Mouse (Mus musculus) heart, adult 11 months (tissue): Measurements from ENCODE around the gene Orai3.
"Not testable (repeated sequence)": the region's sequence is repeated elsewhere in the genome, so short reads cannot be mapped to it uniquely, and the experiment has no call there.

ENCODE experiments used
- DNase-seq: peaks from one replicate; pipeline ENCODE4 v3.0.0; 2022

Gene Orai3

GRCm38 (mm10) chr7:127769651-127770038, at the start of gene Orai3:
Gene Orai3 (plus strand): TSS chr7:127769815.
- peak; percentile 100 for DNase-seq

- no peak for DNase-seq
Measured at GRCm38 (mm10) chr7:127725490-127725889, 44.1 kb upstream of the Orai3 start.

- DNase-seq, result no peak
Measured at GRCm38 (mm10) chr7:127725924-127726323, 43.7 kb upstream of the Orai3 start.

GRCm38 (mm10) chr7:127727898-127728297, 41.7 kb upstream of the Orai3 start:
- no peak for DNase-seq

GRCm38 (mm10) chr7:127730170-127730569, 39.4 kb upstream of the Orai3 start:
- DNase-seq, result no peak

GRCm38 (mm10) chr7:127732066-127732465, 37.5 kb upstream of the Orai3 start, which contains the start of gene Ctf2:
Gene Ctf2 (minus strand): TSS chr7:127732166.
- DNase-seq, result not testable (repeated sequence)

DNA sequence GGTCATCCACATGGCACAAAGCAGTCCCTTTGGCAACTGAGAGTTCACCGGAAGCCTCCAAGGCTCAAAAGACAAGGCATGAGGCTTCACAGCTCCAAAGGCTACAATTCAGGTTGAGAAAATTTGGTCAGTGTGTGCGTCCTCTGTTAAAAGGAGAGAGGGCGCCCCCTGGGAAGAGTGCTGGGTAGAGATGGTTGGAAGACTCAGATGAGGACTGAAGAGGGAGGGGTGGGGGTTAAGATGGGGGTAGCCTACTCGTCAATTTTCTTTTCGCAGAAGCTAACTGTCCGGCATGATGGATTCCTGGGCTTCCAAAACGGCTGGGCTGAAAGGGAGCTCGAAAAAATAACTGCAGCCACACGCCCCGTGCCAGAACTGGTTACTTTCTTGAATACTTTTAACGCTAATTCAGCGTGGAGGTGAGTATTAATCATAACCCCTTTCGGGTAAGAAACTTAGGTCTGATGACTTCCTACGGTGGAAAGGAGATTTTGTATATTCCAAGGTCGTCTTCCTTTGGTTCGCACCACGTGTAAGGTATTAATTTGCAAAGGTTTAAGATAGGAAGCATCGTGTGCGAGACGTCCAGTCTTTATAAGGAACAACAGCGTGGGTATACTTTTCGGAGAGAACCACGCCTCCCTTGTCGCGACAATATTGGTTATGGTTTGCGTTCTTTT, 25.1 kb upstream of the Orai3 start, which contains the start of gene Fbxl19:
TSS of gene Fbxl19 (plus strand) at position 178 of the 680 bp plus-strand sequence.
- peak; percentile 96 for DNase-seq

- DNase-seq, result peak; percentile 100
Measured at GRCm38 (mm10) chr7:127745251-127745651, 24.4 kb upstream of the Orai3 start.

GRCm38 (mm10) chr7:127745652-127746493, 23.7 kb upstream of the Orai3 start:
- peak; percentile 100 for DNase-seq

DNA sequence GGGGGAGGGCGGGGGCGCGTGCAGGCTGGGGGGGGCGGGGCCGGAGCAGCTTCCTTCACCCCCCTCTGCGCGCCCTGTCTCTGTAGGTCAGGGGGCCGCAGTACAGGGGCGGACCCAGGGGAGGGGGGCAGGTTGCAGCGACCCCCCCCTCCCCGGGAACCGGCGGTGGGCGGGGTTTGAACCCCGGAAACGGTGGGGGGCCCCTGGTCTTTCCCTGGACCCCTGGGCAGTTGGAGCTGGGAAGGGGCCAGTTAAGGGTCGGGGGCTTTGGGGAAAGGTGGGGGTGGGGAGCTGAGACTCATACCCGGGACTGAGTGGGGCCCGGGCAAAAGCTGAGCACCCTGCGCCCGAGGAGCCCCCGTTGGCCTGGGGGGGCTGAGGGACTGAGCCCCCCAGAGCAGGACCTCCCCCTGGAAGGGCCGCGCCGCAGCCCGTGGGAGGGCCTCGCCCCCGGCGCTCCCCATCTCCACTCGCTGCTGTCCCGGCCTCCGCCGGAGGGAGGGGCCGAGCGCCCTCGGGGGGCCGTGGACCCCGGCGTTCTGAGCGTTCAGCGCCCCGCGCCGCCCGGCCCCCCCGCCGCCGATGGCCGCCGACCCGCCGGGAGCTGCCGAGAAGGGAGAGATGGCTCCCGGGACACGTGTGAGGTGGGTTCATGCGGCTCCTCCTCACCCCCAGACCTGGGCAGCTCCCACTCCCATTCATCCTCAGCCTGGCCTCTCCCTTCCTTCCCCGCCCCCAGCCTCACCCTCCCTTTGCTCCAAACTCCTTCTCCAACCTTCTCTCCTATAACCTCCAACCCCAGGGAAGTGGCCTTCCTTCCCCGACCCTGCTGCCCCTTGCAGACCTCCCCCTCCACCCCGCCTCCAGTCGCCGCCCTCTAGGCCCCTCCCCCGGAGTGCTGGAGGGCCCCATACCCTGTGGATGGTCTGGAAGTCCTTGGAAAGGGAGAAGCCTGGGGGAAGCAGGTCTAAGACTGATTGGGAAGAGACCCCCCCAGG, 22.8 kb upstream of the Orai3 start:
- peak; percentile 97 for DNase-seq

DNA sequence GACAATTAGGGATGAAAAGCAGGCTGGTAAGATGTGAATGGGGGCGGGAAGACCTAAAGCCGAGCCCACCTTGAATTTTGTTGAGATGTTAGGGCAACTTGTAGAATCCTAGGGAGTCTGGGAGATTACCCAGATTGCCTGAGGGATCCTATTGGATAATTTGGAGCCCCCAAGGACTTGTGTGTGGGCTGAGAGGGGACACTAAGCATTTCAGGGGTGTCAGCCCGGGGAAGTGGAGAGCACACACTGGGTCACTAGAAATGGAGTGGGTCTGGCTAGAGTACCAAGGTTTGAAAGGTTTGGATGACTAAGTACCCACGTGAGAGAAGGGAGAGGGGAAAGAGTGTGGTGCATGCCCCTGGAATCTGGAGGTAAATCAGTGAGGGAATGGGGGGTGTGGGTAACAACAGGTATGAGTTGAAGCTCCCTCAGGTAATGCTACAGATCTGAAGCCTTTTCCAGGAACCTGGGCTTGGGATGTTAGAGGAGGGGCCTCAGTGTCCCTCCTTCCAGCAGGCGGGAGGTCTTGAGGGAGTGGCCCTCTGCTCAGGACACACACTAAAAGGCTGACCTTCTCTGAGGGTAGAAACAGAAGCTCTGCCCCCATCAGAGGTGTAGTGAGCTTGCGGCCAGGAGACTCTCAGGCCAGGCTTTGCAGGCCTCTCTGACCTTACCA, 21.9 kb upstream of the Orai3 start:
- DNase-seq, result peak; percentile 92

DNA sequence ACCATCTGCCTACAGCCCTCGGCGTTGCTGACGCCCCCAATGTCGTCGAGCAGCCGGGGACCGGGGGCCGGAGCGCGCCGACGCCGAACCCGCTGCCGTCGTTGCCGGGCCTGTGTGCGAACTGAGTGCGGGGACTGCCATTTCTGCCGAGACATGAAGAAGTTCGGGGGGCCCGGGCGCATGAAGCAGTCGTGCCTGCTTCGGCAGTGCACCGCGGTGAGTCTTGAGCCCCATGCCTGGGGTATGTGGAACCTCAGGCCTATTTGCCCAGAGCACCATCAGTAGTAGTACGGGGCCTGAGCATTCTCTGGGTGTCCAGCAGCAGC, 21.4 kb upstream of the Orai3 start:
- no peak for DNase-seq

DNA sequence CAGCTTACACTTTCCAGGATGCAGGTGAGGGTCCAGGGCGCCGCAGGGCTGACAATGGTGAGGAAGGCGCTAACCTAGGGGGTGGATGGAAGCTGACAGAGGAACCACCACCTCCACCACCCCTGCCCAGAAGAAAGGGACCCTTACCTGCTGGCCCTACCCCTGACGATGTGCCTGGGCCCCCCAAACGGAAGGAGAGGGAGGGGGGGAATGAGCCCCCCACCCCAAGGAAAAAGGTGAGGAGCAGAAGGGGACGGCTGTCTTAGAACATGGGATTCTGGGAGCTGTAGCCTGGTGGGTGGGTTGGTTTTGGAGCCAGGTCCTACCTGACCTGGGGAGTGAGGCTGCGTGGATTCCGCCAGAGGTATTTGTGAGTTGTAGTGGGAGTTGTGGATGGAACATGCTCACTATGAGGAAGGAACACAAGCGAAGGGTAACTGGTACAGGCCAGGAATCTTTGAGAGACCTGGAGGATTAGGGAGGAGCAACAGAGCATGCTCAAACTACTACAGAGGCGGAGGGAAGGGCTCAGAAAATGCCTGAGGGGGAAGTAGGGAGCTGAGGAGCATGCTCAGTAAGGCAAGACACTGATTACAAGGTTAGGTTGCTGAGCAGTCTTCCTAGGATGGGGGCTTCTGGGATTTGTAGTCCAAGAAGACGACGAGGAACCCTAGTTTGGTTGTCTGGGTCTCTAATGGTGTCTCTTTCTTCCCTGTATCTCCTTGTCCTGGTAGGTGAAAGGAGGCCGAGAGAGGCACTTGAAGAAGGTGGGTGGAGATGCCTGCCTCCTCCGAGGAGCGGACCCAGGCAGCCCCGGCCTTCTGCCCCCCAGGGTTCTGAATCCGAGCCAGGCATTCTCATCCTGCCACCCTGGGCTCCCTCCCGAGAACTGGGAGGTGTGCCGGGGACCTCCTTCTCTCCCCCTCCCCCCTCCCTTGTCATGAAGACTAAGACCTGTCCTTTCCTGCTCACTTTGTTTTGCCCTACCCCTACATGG, 19.2 kb upstream of the Orai3 start:
- peak; percentile 91 for DNase-seq

DNA sequence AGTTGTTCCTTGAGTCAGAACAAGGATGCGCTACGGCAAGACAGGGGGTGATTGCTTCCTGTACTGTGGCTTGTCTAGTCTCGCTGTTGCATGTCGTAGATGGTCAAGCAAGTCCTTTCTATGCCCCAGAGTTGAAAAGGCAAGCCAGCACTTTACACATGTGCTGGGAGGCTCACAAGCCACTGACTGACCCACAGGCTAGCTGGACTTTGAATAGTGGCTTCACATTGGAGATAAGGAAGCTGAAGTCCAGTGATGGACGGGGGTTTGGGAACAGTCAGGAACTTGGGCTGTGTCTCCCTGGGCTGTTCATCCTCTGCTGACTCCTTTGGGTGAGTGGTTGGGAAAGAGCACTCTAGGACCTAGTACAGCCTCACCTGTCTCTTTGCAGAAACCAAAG, 18.0 kb upstream of the Orai3 start:
- DNase-seq, result peak; percentile 84

DNA sequence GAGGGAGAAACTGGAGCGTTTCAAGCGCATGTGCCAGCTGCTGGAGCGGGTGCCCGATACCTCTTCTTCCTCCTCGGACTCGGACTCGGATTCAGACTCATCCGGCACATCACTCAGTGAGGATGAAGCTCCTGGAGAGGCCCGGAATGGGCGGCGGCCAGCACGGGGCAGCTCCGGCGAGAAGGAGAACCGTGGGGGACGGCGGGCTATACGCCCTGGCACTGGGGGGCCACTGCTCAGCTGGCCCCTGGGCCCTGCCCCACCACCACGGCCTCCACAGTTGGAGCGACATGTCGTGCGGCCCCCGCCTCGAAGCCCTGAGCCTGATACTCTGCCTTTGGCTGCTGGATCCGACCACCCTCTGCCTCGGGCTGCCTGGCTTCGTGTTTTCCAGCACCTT, 17.5 kb upstream of the Orai3 start:
- DNase-seq, result peak; percentile 90

DNA sequence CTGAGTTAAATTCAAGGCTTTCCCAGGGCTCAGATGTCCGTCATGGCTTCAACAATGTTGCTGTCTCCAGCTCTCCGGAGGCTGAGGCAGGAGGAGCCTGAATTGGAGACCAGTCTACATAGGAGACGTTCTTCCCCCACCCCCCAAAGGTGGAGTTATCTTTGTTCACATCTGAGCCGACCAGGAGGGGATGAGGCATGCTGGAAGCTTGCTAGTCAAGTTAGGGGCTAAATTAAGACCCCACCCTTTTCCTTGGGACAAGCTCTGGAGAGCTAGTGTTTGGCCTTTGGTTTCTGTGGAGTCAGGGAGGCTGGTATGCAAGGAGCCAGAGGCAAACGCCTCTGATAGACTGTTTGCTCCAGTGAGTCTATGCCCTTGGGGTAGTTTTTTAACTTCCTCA, 16.5 kb upstream of the Orai3 start:
- no peak for DNase-seq

DNA sequence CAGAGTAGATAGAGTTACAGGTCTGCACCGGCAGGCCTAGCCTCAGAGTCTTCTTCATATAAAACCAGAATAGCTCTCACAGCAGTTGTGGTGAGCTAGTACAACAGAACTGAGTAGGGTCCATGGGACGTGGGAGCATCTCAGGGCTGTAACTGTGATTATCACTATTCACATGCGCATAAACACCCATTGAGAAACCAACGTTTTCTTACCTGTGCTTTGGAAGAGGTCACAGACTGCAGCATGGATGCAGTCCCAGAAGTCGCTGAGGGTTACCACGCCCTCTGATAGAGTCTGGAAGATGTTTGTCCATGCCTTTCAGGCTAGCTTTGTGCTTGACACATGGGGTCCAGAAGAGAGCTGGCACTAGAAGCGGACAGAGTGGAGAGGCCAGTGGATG, 15.9 kb upstream of the Orai3 start:
- no peak for DNase-seq

- DNase-seq, result no peak
Measured at GRCm38 (mm10) chr7:127759716-127760115, 9.9 kb upstream of the Orai3 start.

- no peak for DNase-seq
Measured at GRCm38 (mm10) chr7:127760478-127760877, 9.1 kb upstream of the Orai3 start.

DNA sequence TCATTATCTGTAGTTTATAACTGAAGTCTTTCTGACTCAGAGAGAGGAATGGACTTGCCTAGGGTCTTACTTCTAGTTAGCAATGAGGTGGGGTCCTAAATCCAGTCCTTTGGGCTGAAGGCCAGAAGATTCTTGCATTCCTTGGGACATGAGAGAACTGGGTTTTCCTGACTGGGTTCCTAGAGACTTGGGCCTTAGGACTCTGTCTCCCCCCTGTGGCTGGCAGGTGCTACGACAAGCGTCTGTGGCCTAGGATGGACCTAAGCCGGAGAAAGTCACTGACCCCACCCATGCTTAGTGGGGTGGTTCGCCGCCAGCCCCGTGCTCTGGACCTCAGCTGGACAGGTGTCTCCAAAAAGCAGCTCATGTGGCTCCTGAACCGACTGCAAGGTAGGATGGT, 8.6 kb upstream of the Orai3 start:
- DNase-seq, result peak; percentile 97

- DNase-seq, result no peak
Measured at GRCm38 (mm10) chr7:127763642-127764041, 6.0 kb upstream of the Orai3 start.
